Mouse (Mus musculus) hindbrain, embryonic 10.5 days (tissue): ENCODE results near the gene Rasl2-9. TPM values are rescaled to one million over a fixed set of nuclear protein-coding genes. Genes with fewer than 3 reads are reported as not detected.
A peak's percentile ranks its signal among the peaks of the same experiment; 100 is the strongest.
"Not testable (repeated sequence)": the region's sequence is repeated elsewhere in the genome, so short reads cannot be mapped to it uniquely, and the experiment has no call there.

Source experiments
- DNase-seq: peaks from one replicate; pipeline ENCODE4 v3.0.0-alpha.2; 2017; ENCODE audit warnings: low spot score
- H3K27ac ChIP-seq: fragments of 300-500 bp; sonication (generic); 2 replicates; pipeline ENCODE4 v1.5.1; 2016; ENCODE audit warnings: mild to moderate bottlenecking, moderate library complexity
- H3K27me3 ChIP-seq: fragments of 300-500 bp; sonication (generic); 2 replicates; pipeline ENCODE4 v1.6.1; 2016; ENCODE audit warnings: mild to moderate bottlenecking; ENCODE audit not compliant: poor library complexity, insufficient read depth, severe bottlenecking
- H3K36me3 ChIP-seq: fragments of 300-500 bp; sonication (generic); 2 replicates; pipeline ENCODE4 v1.6.1; 2016; ENCODE audit warnings: mild to moderate bottlenecking, moderate library complexity
- H3K4me1 ChIP-seq: fragments of 300-500 bp; sonication (generic); replicated peaks from 2 replicates; pipeline ENCODE4 v1.6.1; 2016; ENCODE audit warnings: mild to moderate bottlenecking
- H3K4me3 ChIP-seq: fragments of 300-500 bp; sonication (generic); 2 replicates; pipeline ENCODE4 v1.5.1; 2016; ENCODE audit warnings: mild to moderate bottlenecking, moderate library complexity
- H3K9me3 ChIP-seq: fragments of 300-500 bp; sonication (generic); 2 replicates; pipeline ENCODE4 v1.6.1; 2016; ENCODE audit warnings: mild to moderate bottlenecking, moderate library complexity
- WGBS: fragments of 180-500 bp; shearing (Covaris S2); methylation state at CpG from one replicate; pipeline ENCODE4 v1.1.7; 2016; 5-methylcytosine and 5-hydroxymethylcytosine counted together
- polyA plus RNA-seq: library from polyadenylated mRNA; unstranded; fragments of >200 nt; fragmentation: Nextera tagmentation; extraction: Ambion mirVana; gene quantifications from 2 replicates; pipeline ENCODE4 v1.2.1, GENCODE M21; 2016

Gene Rasl2-9
- polyA plus RNA-seq = 0.32 and 0.69 TPM in 2 replicates

- 22% methylated on average over 42 of the region's 42 CpGs for WGBS
These were observed at the start of gene Rasl2-9 for GRCm38 (mm10) chr7:5125549-5126406. Gene Rasl2-9 (minus strand): TSS chr7:5125950.

DNA sequence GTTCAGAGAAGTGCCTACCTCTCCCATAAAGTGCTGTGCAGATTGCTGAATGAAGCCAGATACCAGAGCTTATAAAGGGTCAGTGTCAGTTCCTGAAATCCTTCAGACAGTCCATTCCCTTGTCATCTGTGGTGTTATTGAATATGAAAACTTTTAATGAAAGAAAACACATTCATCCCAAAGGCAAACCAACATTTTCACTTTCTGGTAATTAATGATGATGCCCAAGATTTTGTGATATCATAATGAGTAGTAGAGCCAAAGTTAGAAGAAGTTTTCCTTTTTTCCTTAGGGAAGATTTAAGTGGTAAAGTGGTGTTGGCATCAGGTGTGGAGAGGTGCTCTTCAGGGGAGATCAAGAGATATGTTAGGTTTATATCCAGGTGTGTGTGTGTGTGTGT, 23.8 kb upstream of the Rasl2-9 start, which contains the start of gene Vmn1r55:
TSS of gene Vmn1r55 (minus strand) at position 101 of the 400 bp plus-strand sequence.
- H3K27ac ChIP-seq, H3K4me3 ChIP-seq, DNase-seq, H3K36me3 ChIP-seq, H3K4me1 ChIP-seq, H3K27me3 ChIP-seq, H3K9me3 ChIP-seq: not testable (repeated sequence)

More at GRCm38 (mm10) chr7:5125549-5126406, at the start of gene Rasl2-9:
- 0 out of 2 replicates have a peak, but pooled peaks cover 4% of the 10 kb centered on the region for H3K9me3 ChIP-seq
- H3K27me3 ChIP-seq = peaks cover 4% of the 10 kb centered on the region
- 0 out of 2 replicates have a peak within 1 kb of the TSS, but pooled peaks have one; percentile 45 for H3K27ac ChIP-seq
- H3K4me3 ChIP-seq = peak within 1 kb of the TSS; percentile 44
- H3K4me1 ChIP-seq = 0 out of 2 replicates have a peak, but pooled peaks cover 4% of the 10 kb centered on the region
- peak; percentile 73 for DNase-seq
- no peaks in the 10 kb centered on the region for H3K36me3 ChIP-seq

DNA sequence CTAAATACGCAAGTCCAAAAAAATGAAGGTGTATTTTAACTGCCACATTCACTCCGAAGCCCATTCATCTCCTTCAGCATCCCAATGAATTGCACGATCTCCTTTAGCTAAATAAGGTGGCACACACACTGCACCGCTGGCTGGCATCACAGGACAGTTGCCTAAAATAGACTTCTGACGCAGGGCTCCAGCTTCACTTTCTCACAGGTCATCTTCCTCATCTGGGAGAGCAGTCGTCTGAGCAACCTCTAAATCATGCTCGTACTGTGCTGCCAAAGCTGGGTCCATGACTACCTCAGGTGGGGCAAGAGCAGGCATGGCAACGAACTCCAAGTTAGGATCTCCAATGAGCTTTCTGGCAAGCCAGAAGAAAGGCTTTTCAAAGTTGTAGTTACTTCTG, 672 bp downstream of the Rasl2-9 start:
- H3K4me1 ChIP-seq = 0 out of 2 replicates have a peak, but pooled peaks cover 4% of the 10 kb centered on the region
- no peak overlapping the region for H3K4me3 ChIP-seq
- no peak for DNase-seq
- 0 out of 2 replicates have a peak, but pooled peaks cover 4% of the 10 kb centered on the region for H3K9me3 ChIP-seq
- WGBS = 87% methylated on average over 8 of the region's 8 CpGs
- no peak overlapping the region for H3K27ac ChIP-seq
- H3K36me3 ChIP-seq = no peaks in the 10 kb centered on the region
- peaks cover 4% of the 10 kb centered on the region for H3K27me3 ChIP-seq

DNA sequence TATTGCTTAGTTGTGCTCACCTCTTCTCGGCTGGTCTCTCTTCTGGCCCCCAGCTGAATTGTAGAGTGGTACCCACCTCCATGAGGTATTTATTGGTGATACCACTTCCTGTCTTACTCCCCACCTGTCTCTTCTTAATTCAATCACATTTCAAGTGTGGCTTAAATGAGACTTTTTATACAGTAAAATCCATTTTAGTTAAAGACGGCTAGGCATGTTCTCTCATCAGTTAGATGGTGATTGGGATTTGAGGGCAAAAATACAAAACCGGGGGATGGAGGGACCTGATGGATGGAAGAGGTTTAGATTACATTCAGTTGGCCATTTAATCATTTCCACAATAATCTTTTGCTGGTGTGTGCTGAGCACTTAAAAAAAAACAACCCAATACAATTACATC, 8.9 kb downstream of the Rasl2-9 start, which contains the start of gene Rfpl4:
TSS of gene Rfpl4 (minus strand) at position 101 of the 400 bp plus-strand sequence.
- no peak for DNase-seq
- Histone ChIP-seq H3K27me3 (no peaks in the 10 kb centered on the region), H3K27ac (no peak within 1 kb of the TSS), H3K9me3 (no peaks in the 10 kb centered on the region), H3K4me3 (no peak within 1 kb of the TSS), H3K36me3 (no peaks in the 10 kb centered on the region), H3K4me1 (no peaks in the 10 kb centered on the region)
- WGBS = 82% methylated on average over 3 of the region's 3 CpGs

- WGBS = 53% methylated on average over 3 of the region's 3 CpGs
- no peak for DNase-seq
These were observed 13.0 kb downstream of the Rasl2-9 start for GRCm38 (mm10) chr7:5112701-5113100.

DNA sequence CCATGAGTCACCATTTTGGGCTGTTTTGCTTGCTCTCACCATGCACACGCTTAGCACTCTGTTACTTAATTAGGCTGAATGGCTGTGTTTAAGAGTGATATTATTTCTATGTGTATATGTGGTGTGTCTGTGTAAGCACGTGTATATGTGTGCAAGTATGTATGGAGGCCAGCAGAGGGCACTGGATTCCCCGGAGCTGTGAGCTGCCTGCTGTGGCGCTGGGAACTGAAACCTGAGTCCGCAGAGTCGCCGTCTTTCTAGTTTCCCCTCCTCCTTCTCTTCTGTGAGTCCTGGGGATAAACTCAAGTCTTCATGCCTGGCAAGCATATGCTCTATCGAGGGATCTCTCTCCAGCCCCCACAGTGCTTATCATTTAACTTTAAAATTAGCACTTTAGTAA, 16.4 kb downstream of the Rasl2-9 start:
- no peaks in the 10 kb centered on the region for H3K36me3 ChIP-seq
- WGBS = 83% methylated on average over 8 of the region's 8 CpGs
- no peaks in the 10 kb centered on the region for H3K4me1 ChIP-seq
- no peak overlapping the region for H3K27ac ChIP-seq
- no peak for DNase-seq
- no peak overlapping the region for H3K4me3 ChIP-seq
- no peaks in the 10 kb centered on the region for H3K27me3 ChIP-seq
- peaks cover 5% of the 10 kb centered on the region; the same call in 1 of the 2 replicates for H3K9me3 ChIP-seq

More at GRCm38 (mm10) chr7:5112701-5113100, 13.0 kb downstream of the Rasl2-9 start:
- H3K27ac ChIP-seq = no peak overlapping the region
- no peaks in the 10 kb centered on the region for H3K36me3 ChIP-seq
- H3K4me1 ChIP-seq = no peaks in the 10 kb centered on the region
- peaks cover 5% of the 10 kb centered on the region; the same call in 1 of the 2 replicates for H3K9me3 ChIP-seq
- H3K4me3 ChIP-seq = no peak overlapping the region
- no peaks in the 10 kb centered on the region for H3K27me3 ChIP-seq

- Histone ChIP-seq H3K27me3 (no peaks in the 10 kb centered on the region), H3K36me3 (no peaks in the 10 kb centered on the region), H3K27ac (no peak overlapping the region), H3K9me3 (peaks cover 5% of the 10 kb centered on the region; the same call in 1 of the 2 replicates), H3K4me1 (no peaks in the 10 kb centered on the region), H3K4me3 (no peak overlapping the region)
- DNase-seq = no peak
- WGBS = 81% methylated on average over 4 of the region's 4 CpGs
These were observed 17.5 kb downstream of the Rasl2-9 start for GRCm38 (mm10) chr7:5108272-5108671.

DNA sequence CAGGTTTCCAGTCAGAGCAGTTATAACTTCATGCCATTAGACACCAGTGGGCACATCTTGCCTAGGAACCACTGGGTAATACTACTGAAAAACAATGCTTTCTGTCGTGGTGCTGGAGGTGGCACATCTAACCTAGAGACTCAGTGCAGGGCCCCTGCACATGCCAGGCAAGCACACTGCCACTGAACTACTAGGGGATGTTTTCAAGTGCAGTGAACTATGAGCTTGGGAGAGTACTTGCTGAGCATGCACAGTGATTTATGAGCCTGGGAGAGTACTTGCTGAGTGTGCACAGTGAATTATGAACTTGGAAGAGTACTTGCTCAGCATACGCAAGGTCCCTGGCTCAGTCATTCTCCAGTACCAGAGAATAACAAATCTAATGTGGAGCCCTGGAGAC, 23.2 kb downstream of the Rasl2-9 start:
- H3K36me3 ChIP-seq = peaks cover 26% of the 10 kb centered on the region
- no peaks in the 10 kb centered on the region for H3K4me1 ChIP-seq
- no peak for DNase-seq
- no peak overlapping the region for H3K4me3 ChIP-seq
- no peaks in the 10 kb centered on the region for H3K27me3 ChIP-seq
- H3K9me3 ChIP-seq = 0 out of 2 replicates have a peak, but pooled peaks cover 2% of the 10 kb centered on the region
- H3K27ac ChIP-seq = no peak overlapping the region
- WGBS = 88% methylated on average over 2 of the region's 2 CpGs

DNA sequence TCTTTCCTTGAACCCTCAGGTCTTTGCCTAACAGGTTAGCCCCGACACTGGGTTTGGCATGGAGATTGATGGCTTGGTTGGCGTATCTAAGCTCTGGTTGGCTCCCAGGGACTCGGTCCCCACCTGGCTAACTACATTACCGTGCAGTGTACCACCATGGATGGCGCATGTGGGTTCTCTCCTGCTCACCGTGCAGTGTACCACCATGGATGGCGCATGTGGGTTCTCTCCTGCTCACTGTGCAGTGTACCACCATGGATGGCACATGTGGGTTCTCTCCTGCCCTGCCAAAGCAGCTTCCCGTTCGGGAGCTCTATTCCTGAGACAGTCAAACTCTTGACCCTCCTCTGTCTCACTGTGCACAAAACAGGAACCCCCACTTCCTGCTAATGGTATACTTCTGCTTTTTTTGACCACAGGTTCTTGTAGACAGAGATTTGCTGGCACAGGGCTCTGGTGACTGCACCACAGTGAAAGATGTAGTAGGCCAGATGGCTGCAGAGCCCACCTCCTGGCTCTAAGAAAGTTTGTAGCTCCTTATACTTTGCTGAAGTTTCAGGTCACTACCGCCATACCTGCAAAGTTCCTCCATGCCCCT, 24.6 kb downstream of the Rasl2-9 start:
- H3K4me1 ChIP-seq = no peaks in the 10 kb centered on the region
- peaks cover 40% of the 10 kb centered on the region for H3K36me3 ChIP-seq
- no peaks in the 10 kb centered on the region for H3K27me3 ChIP-seq
- WGBS = 89% methylated on average over 10 of the region's 10 CpGs
- no peak overlapping the region for H3K4me3 ChIP-seq
- no peak for DNase-seq
- H3K27ac ChIP-seq = no peak overlapping the region
- 0 out of 2 replicates have a peak, but pooled peaks cover 2% of the 10 kb centered on the region for H3K9me3 ChIP-seq

DNA sequence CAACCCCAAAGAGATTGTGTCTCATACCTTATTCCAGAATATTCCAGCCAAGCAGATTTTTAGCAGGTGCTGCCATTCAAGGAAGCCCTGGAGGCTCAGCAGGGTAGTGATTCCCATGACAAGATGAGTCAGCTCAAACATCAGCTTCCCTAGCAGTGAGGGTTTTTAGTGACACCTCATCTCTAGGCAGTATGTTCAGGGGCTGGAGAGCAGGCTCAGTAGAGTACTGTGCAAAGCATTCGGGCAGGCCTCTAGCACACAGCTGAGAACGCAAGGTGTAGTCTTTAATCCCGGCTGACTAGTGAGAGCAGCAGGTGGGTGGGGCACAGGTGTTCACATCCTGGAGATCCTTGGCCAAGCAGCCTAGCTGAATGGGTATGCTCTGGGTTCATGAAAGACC, 26.0 kb downstream of the Rasl2-9 start:
- 0 out of 2 replicates have a peak, but pooled peaks cover 4% of the 10 kb centered on the region for H3K9me3 ChIP-seq
- H3K4me3 ChIP-seq = no peak overlapping the region
- no peak for DNase-seq
- H3K27ac ChIP-seq = no peak overlapping the region
- no peaks in the 10 kb centered on the region for H3K4me1 ChIP-seq
- H3K36me3 ChIP-seq = peaks cover 53% of the 10 kb centered on the region
- H3K27me3 ChIP-seq = no peaks in the 10 kb centered on the region
- WGBS = 83% methylated on average over 3 of the region's 3 CpGs

- H3K36me3 ChIP-seq = peaks cover 64% of the 10 kb centered on the region
- WGBS = 91% methylated on average over 5 of the region's 5 CpGs
These were observed 27.0 kb downstream of the Rasl2-9 start for GRCm38 (mm10) chr7:5098769-5099168.

GRCm38 (mm10) chr7:5092831-5093510, 32.8 kb downstream of the Rasl2-9 start:
- peaks cover 97% of the 10 kb centered on the region for H3K36me3 ChIP-seq
- DNase-seq = no peak
- no peak overlapping the region for H3K4me3 ChIP-seq
- WGBS = 87% methylated on average over 21 of the region's 21 CpGs
- H3K4me1 ChIP-seq = no peaks in the 10 kb centered on the region
- no peak overlapping the region for H3K27ac ChIP-seq
- no peaks in the 10 kb centered on the region for H3K27me3 ChIP-seq
- 0 out of 2 replicates have a peak, but pooled peaks cover 3% of the 10 kb centered on the region for H3K9me3 ChIP-seq

More at GRCm38 (mm10) chr7:5098769-5099168, 27.0 kb downstream of the Rasl2-9 start:
- H3K4me3 ChIP-seq = no peak overlapping the region
- H3K9me3 ChIP-seq = 0 out of 2 replicates have a peak, but pooled peaks cover 5% of the 10 kb centered on the region
- no peak overlapping the region for H3K27ac ChIP-seq
- no peak for DNase-seq
- H3K27me3 ChIP-seq = no peaks in the 10 kb centered on the region
- no peaks in the 10 kb centered on the region for H3K4me1 ChIP-seq
